Mouse (Mus musculus): ENCODE measurements at regions not wholly inside any gene's neighbourhood (a gene's known extent, or its start where the extent isn't known, plus 50 kb on each side); places are given as distances from the start of the nearest gene placed in this dataset.

DNA sequence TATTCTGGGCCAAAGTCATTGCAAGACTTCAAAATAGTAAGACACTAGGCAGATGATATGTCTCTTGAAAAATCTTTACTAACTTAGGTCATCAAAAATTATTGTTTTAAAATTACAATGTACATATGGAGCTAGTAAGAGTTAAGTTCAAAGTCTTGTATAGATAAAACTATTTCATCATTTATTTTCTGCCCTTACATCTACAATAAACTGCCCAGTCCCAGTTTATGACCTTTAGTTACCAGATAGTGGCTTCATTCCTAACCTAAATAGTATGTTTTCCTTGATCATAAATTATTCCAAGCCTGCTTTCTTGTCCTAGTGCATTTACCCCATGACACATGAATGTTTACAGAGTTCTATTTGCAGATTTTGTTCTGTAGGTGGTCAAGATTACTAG lies 72.9 kb downstream of the Manea start:
- no peak for DNase-seq

- DNase-seq, result no peak
Measured at GRCm38 (mm10) chr4:26259230-26260029, 87.3 kb downstream of the Manea start.

DNA sequence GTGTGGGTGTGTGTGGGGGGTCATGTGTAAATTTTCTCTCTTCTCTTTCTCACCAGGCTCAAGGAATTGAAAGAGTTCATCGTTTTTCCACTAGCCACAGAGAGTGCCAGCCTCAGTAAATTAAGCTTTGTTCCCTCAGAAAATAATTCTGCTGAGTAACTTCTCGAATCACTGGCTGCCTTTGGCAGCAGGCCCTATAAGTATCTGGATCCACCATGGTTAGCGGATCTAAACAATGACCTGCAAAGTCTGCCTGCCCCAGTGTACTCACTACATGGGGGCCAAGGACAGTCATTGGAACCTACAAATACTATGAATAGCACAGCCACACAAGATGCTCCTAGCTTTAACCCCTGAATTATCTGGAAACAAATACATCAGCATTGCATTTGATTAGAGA lies 90.8 kb downstream of the Manea start:
- DNase-seq, result no peak

GRCm38 (mm10) chr4:26247925-26248856 lies 98.5 kb downstream of the Manea start:
- peak; percentile 66 for DNase-seq

DNA sequence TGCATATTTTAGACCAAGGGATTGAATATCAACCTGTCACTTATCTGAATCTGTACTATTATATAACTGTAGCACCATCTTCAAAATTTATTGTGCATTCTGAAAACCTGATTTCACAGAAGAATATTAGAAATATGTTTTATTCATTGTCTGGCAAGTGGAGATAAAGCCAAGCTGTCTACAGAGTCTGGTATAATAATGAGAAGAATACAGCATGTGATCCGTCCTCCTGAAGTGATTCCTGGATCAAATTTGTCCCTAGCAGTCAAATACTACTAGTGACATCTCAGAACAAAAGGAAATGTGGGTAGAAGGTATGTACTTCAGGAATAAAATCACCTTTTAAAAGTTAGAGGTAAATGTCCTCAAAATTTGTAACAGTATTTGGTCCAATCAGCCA lies 123.4 kb downstream of the Manea start:
- DNase-seq, result no peak

All from cerebellum, adult 8-10 months (tissue).